Mouse (Mus musculus) embryonic stem cell, embryonic (primary cell): ENCODE measurements at regions not wholly inside any gene's neighbourhood (a gene's known extent, or its start where the extent isn't known, plus 50 kb on each side); places are given as distances from the start of the nearest gene placed in this dataset.
"Not testable (repeated sequence)": the region's sequence is repeated elsewhere in the genome, so short reads cannot be mapped to it uniquely, and the experiment has no call there.

Experiments
- CTCF ChIA-PET, 4 experiments: fragments of 300-600 bp in 2 of 4; fragments of 350-600 bp in 2 of 4; sonication (Branson Sonifier 250); formaldehyde crosslinking; loops; one replicate each; lab custom pipeline; 2022; ENCODE audit warnings: inconsistent platforms in 2 of 4; lab: Charles Lee
- POLR2A ChIA-PET, 4 experiments: fragments of 300-600 bp in 2 of 4; fragments of 350-600 bp in 2 of 4; sonication (Branson Sonifier 250); formaldehyde crosslinking; loops; one replicate each; lab custom pipeline; 2022; ENCODE audit warnings: antibody characterized with exemption in 4 of 4, inconsistent platforms in 1 of 4; lab: Charles Lee

- ChIA-PET CTCF (interaction anchor here in 2 of 4 experiments (0.6 to 1.5 kb wide), 3 partner anchors 11 to 772 kb away, joined by 3 read pairs; no protein-coding TSS in a partner anchor), POLR2A (no interaction called here)
Observed at GRCm38 (mm10) chr10:27761402-27761801, 141.8 kb upstream of the Lama2 start.

GRCm38 (mm10) chr10:27802368-27802767 lies 182.8 kb upstream of the Lama2 start:
- POLR2A ChIA-PET = interaction anchor here in 2 of 4 experiments (0.7 kb wide), 2 partner anchors 137 to 420 kb away, joined by 5 to 8 read pairs; no protein-coding TSS in a partner anchor

GRCm38 (mm10) chr10:27809539-27809938 lies 190.0 kb upstream of the Lama2 start:
- ChIA-PET POLR2A (no interaction called here), CTCF (no interaction called here)

More at GRCm38 (mm10) chr10:27802368-27802767, 182.8 kb upstream of the Lama2 start:
- CTCF ChIA-PET = no interaction called here

GRCm38 (mm10) chr10:27825671-27826070 lies 206.1 kb upstream of the Lama2 start:
- CTCF ChIA-PET = not testable (repeated sequence)
- POLR2A ChIA-PET = interaction anchor here in 1 of 4 experiments (0.9 kb wide), 2 partner anchors 12 to 250 kb away, joined by 6 to 7 read pairs; partner anchors contain the start of gene Ptprk

DNA sequence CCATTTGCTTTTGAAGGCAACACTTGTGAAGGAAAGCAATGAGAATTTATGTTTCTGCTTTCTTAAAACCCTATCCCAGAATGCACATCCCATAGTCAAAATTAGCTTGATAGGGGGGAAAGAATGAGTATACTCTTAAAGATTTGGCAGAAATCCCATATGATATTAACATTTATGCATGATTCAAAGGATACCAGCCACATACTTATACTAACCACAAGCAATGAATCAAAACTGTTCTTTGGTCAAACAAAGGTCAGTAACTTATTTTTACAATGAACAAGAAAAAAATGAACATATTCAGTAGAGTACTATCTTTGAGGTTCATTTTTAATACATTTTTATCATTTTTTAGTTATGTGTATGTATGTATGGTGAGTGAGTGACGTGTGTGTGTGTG lies 208.8 kb upstream of the Lama2 start:
- POLR2A ChIA-PET = no interaction called here
- CTCF ChIA-PET = no interaction called here

GRCm38 (mm10) chr10:27838666-27839065 lies 219.1 kb upstream of the Lama2 start:
- ChIA-PET POLR2A (no interaction called here), CTCF (no interaction called here)

- CTCF ChIA-PET = no interaction called here
- POLR2A ChIA-PET = no interaction called here
Observed at GRCm38 (mm10) chr10:27841042-27841709, 221.6 kb upstream of the Lama2 start.

DNA sequence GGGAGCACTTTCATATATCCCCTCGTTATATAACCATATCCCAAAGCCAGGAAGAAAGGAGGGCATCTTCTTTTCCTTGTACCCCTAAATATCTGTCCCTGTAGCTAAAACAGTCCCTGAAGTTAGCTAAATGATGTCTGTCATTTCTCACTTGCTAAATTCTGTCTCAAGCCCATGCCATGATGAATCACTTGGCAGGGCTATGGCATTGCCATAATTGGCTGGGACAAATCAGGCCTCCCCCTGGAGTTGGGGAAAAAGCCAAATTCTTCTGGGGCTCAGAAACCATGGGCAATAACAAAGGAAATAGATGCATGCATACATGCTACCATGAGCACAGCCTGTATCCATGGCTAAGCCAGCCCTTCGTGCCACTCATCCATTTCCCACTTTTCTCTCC lies 223.5 kb upstream of the Lama2 start:
- POLR2A ChIA-PET = interaction anchor here in 1 of 4 experiments (0.6 kb wide), 1 partner anchor 176 kb away, joined by 4 read pairs; no protein-coding TSS in a partner anchor
- CTCF ChIA-PET = no interaction called here

DNA sequence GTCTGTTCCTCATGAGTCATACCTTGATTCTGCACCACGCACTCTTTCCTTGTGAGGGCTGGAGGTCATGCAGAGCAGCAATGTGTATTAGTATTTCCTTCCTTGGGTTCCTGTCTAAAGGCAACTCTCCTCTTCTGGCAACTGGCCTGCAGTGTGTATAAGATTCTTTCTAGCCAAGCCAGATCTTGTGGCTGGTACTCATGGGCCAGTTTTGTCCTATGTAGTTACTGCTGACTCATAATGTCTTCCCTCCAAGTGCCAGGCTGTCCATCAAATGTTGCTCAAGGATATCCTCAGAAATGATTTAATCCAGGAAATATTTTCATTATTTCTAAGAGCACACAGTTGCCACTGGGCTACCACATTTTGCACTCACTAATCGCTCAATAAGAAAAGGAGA lies 211.0 kb upstream of the Ptprk start:
- ChIA-PET POLR2A (no interaction called here), CTCF (no interaction called here)

GRCm38 (mm10) chr10:27880867-27881266 lies 193.8 kb upstream of the Ptprk start:
- POLR2A ChIA-PET = no interaction called here

GRCm38 (mm10) chr10:27891778-27892512 lies 182.7 kb upstream of the Ptprk start:
- CTCF ChIA-PET = no interaction called here
- POLR2A ChIA-PET = no interaction called here

More at GRCm38 (mm10) chr10:27880867-27881266, 193.8 kb upstream of the Ptprk start:
- CTCF ChIA-PET = no interaction called here

GRCm38 (mm10) chr10:27916406-27916805 lies 158.2 kb upstream of the Ptprk start:
- CTCF ChIA-PET = no interaction called here
- POLR2A ChIA-PET = no interaction called here

- POLR2A ChIA-PET = interaction anchor here in 1 of 4 experiments (0.7 kb wide), 1 partner anchor 93 kb away, joined by 3 read pairs; no protein-coding TSS in a partner anchor
- CTCF ChIA-PET = no interaction called here
Observed at GRCm38 (mm10) chr10:27927266-27927665, 147.4 kb upstream of the Ptprk start.

- ChIA-PET CTCF (no interaction called here), POLR2A (interaction anchor here in 1 of 4 experiments (1.3 kb wide), 1 partner anchor 11 kb away, joined by 3 read pairs; no protein-coding TSS in a partner anchor)
Observed at GRCm38 (mm10) chr10:27942136-27942535, 132.5 kb upstream of the Ptprk start.

DNA sequence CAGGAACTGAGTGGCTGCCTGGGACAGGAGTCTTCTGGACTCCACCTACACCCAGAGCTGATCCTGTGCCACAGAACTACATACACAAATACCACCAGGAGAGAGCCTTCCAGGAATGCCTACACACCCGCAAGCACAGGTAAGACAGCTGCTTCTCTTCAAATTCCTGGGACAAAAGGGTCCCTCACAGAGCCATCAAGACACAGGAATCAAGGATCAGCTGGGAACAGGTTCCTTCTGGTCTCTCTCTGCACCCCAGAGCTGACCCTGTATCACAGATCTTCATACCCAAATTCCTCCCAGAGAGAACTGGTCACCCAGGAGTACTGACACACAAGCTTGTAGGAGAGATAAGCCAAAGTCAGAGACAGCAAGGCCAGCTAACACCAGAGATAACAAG lies 125.5 kb upstream of the Ptprk start:
- POLR2A ChIA-PET = no interaction called here
- CTCF ChIA-PET = no interaction called here

GRCm38 (mm10) chr10:27968202-27968601 lies 106.4 kb upstream of the Ptprk start:
- CTCF ChIA-PET = no interaction called here
- POLR2A ChIA-PET = no interaction called here

DNA sequence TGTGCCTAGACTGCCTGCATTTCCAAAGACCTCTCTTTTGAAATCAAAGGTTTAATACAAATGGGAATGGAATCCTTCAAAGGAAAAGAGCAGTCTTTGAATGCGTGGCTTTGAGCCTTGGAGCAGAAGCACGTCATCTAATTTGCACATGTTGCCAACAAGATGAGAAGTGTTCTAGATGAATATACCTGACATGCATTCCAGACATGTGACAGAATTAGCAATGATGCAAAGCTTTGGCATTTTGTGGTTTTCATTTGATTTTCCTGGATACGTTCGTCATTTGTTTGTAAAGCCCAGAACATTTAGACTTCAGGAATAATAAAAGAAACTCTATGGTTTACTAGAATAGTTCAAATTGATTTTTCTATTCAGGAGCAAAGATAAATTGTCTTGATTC lies 90.6 kb upstream of the Ptprk start:
- CTCF ChIA-PET = no interaction called here

GRCm38 (mm10) chr10:27985068-27985467 lies 89.6 kb upstream of the Ptprk start:
- POLR2A ChIA-PET = interaction anchor here in 1 of 4 experiments (1.2 to 1.6 kb wide), 3 partner anchors 10 to 26 kb away, joined by 4 to 5 read pairs (median 5); no protein-coding TSS in a partner anchor
- CTCF ChIA-PET = no interaction called here

More for the DNA sequence above, 90.6 kb upstream of the Ptprk start:
- POLR2A ChIA-PET = no interaction called here

- ChIA-PET CTCF (no interaction called here), POLR2A (interaction anchor here in 3 of 4 experiments (0.7 to 3.4 kb wide), 8 partner anchors 8 to 137 kb away, joined by 3 to 20 read pairs (median 6); partner anchors contain the start of gene Ptprk (in 2 of the 3))
Observed at GRCm38 (mm10) chr10:27987026-27987425, 87.6 kb upstream of the Ptprk start.

DNA sequence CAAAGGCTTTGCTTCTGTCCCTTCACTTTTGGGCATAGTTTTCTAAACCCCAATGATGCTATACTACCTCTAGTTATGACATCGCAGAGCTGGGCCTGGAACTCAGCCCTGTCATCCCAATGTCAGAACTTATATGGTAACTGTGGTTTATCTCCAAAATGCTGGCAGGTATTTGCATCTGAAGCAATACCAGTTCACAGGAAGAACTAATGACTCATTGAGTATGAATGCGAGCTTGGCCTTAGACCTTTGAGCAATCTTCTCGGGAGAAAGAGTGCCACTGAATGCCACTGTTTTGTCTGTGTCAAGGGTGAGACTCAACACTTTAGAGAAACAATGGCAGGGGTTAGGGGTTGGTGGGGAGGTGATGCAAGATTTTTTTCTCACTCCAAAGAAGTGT lies 86.6 kb upstream of the Ptprk start:
- POLR2A ChIA-PET = interaction anchor here in 3 of 4 experiments (0.5 to 3.4 kb wide), 13 partner anchors 9 to 219 kb away, joined by 3 to 20 read pairs (median 5); partner anchors contain the start of gene Ptprk (in 3 of the 3)
- CTCF ChIA-PET = no interaction called here
